Mouse (Mus musculus): ENCODE measurements around the gene Slc22a2.
"Not testable (repeated sequence)": the region's sequence is repeated elsewhere in the genome, so short reads cannot be mapped to it uniquely, and the experiment has no call there.

Gene Slc22a2

DNA sequence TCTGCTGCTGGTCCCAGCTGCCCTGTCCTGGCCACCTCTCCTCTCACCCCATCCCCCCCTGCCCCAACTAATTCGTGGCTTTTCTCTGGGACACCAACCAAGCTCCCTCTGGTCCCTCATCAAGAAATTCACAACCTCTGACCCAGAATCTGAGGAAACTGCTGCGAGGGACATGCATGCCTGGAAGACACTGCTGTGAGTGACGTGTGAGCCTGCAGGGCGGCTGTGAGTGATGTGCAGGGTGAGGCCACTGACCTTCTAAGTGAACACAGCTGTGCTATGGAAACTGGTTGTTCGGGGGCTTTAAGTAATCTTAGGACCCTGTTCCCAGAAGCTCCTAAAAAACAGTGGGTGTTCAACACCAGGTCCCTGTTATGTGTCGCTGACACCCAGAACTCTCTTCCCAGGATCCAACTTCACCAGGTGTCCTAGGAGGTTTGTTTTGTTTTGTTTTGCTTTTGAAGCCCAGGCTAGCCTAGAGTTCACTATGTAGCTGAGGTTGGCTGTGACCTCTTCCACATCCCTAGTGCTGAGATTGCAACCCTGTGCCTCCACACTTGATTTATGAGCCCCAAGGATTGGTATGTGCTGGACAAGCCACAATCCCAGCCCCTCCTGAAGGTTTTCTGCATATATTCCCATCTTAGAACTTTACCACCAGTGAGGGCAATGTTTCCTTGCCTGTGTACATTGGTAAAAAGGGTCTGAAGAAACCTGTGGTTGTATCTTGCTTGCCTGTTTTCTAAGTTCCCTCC, 47.2 kb downstream of the Slc22a2 start:
- DNase-seq (ENCODE audit: low read depth, low spot score): peak; percentile 59

DNA sequence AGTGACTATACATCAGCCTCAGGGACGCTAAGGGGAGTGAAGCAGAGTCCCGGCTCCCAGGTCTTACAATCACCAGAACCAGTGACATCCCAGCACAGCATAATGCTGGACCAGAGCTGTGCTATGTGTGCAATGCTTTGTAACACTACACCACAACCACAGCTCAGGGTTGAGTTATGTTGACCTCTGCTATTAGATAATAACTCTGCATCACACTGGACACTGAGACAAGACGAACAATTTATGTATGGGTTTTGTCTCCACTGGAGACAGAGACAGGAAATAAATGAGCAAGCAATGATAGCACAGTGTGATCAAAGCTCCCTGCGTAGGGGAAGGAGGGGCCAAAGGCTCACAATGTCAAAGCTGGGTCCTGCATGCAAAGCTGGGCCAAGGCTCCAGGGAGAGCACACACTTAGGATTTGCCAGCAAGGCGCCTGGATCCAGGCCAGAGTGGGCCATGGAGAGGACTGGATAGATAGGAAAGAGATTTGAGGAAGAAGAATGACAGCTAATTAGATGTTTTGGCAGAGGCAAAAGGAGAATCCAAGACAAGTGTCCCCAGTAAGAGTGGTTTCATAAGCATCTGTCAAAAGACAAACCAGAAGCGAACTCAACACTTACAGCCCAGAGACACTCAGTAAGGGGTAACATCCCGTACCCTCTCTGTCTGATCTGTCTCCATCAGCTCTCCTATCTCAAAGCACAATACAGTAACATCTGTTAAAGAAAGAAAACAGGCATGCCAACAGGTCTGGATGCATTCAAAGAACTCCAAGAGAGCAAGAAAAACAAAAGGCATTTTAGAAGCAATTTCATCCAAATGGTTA, 48.1 kb downstream of the Slc22a2 start:
- DNase-seq (ENCODE audit: low read depth, low spot score): peak; percentile 80

- no peak for DNase-seq (ENCODE audit: low read depth, low spot score)
These were observed 50.9 kb downstream of the Slc22a2 start for GRCm38 (mm10) chr17:12634814-12635213.

GRCm38 (mm10) chr17:12639585-12639984, 55.7 kb downstream of the Slc22a2 start:
- DNase-seq (ENCODE audit: low read depth, low spot score): no peak

- DNase-seq (ENCODE audit: low read depth, low spot score): no peak
These were observed 57.2 kb downstream of the Slc22a2 start for GRCm38 (mm10) chr17:12641087-12641486.

GRCm38 (mm10) chr17:12645461-12645860, 61.5 kb downstream of the Slc22a2 start:
- no peak for DNase-seq (ENCODE audit: low read depth, low spot score)

- DNase-seq (ENCODE audit: low read depth, low spot score): no peak
These were observed 68.7 kb downstream of the Slc22a2 start for GRCm38 (mm10) chr17:12652604-12653003.

- no peak for DNase-seq (ENCODE audit: low read depth, low spot score)
These were observed 70.1 kb downstream of the Slc22a2 start for GRCm38 (mm10) chr17:12654061-12654460.

DNA sequence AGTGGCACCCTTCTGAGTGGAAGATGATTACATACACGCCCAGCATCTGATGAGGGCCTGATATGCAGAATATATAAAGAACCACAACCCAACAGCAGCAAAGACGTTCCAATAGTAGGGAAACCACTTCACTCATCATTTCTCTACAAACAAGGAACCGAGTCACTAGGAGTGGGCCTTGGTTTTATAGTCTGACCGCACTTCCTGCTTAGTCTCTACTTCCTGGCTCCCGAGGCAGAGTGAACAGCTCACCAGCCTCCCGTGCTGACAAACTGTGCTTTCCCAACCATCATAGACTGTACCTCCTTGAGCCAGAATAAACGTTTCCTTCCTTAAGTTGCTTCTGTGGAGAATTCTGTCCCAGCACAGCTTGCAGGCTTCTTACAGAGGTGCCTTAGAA, 71.9 kb downstream of the Slc22a2 start:
- no peak for DNase-seq (ENCODE audit: low read depth, low spot score)

GRCm38 (mm10) chr17:12658784-12659183, 74.9 kb downstream of the Slc22a2 start:
- DNase-seq (ENCODE audit: low read depth, low spot score): no peak

- no peak for DNase-seq (ENCODE audit: low read depth, low spot score)
These were observed 75.3 kb downstream of the Slc22a2 start for GRCm38 (mm10) chr17:12659233-12659632.

DNA sequence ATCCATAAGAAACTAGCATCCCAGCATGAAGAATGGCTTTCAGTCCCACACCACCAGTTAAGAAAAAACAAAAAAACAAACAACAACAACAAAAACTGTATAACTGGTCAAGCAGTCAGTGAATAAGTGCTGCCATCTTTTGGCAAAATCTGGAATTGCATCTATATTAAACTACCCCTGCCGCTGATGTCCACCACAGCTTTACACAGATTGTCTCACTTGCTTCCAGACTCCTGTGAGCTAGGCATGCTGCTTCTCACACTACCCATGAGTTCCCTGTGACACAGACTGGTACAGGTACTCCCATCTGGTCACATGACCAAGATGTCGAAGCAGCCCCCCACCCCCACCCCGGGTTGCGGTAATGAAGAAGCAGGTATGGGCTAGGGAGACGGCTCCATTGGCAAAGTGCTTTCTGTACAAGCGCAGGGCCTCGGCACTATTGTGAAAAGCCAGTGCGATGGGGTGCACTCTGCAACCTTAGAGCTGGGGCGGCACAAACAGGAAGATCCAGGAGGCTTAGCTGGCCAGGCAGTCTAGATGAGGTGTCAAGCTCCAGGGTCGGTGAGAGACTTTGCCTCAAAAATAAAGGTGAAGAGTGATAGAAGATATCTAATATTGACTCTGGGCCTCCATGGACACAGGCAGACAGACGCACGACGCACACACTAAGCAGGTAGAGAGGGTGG, 76.8 kb downstream of the Slc22a2 start:
- peak; percentile 46 for DNase-seq (ENCODE audit: low read depth, low spot score)

- DNase-seq (ENCODE audit: low read depth, low spot score): no peak
These were observed 80.2 kb downstream of the Slc22a2 start for GRCm38 (mm10) chr17:12664156-12664555.

DNA sequence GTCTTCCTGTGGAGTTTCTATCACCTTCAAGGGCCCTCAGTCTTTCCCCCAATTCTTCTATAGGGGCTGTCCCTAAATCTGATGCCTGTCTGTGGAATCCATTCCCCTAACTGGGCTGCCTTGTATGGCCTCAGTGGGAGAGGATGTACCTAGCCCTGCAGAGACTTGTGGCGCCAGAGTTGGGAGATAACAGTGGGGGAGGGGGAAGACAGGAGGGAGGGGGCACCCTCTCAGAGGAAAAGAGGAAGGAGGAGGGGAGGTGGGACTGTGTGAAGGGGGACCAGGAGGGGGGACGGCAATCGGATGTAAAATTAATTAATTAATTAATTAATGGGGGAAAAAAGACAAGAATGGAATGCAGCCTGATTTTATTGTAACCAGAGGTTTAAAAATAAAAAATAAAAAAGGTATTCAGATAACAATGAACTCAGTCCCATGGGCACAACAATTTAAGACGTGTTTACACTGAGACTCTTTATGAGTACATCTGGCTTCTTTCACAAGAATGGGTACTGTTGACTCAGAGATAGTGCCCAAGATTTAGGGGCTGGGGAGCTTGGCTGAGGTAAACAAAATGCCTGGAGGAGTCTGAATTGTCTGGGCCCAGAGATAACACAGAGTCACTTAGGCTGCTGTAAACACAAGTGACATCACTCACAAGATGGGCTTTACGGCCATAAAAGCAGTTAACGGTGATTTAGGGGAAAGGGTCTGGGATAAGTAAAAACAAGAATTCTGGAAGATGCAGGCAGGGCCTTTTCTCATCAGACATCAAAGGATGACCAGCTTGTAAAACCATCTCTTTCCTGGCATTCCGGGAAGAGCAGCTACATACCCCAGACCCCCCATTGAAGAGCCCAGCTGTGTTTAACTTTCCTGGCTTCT, 84.8 kb downstream of the Slc22a2 start:
- peak; percentile 71 for DNase-seq (ENCODE audit: low read depth, low spot score)

GRCm38 (mm10) chr17:12669363-12669679, 85.4 kb downstream of the Slc22a2 start:
- no peak for DNase-seq (ENCODE audit: low read depth, low spot score)

GRCm38 (mm10) chr17:12671029-12671605, 87.2 kb downstream of the Slc22a2 start:
- DNase-seq (ENCODE audit: low read depth, low spot score): no peak

DNA sequence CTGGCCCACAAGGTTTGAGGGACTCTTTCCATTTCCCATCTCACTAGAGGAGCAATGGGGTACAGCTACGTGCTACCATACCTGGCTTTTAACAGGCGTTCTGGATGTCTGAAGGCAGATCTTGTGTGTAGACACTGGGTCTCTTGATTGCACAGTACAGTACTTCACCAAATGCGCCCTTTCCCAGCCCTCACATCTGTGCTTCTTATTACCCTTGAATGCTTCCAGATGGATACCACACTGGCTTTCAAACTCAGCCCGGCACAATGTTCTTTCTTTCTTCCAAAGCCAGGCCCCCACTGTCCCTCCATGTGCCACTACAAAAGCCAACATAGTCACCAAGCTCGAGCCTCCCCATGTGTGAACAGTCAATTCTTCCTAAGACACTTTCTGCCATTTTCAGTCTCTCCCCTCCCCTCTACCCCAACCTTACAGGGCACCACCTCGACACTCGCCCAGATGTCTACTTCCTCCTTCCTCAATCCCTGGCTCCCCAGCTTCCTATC, 88.4 kb downstream of the Slc22a2 start:
- peak; percentile 39 for DNase-seq (ENCODE audit: low read depth, low spot score)

DNA sequence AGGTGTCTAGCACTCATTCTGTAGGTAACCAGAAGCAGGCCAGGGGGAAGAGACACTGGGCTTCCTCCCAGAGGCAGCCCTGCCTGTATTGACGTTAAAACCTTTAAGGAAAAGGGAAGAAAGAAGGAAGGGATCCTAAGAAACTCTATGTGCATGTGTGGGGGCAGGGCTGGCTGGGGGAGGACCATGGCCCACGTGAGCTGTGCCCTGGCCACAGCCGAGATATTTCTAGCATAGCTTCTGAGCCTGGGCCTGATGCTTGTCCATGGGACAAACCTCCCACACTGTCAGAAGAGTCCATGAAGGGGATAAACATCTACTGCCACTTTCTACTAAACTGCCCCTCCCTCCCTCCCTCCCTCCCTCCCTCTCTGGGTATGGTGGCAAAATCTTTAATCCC, 89.9 kb downstream of the Slc22a2 start:
- DNase-seq (ENCODE audit: low read depth, low spot score): no peak

DNA sequence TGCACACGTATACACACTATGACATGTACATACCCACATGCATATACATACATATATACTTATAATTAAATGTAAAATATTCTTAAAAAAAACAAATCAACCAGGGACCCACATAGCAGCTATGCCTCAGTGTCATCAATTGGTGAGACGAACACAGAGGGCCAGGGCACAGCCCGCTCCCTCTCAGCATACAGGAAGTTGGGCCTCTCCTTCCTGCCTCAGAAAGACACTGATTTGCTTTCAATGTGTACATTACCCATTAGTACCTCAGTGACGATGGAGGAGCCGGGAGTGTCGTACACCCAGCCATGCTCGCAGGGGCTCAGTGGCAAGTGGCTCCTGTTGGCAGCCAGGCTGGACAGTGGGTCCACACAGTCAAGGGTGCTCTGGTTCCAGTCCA, 91.0 kb downstream of the Slc22a2 start:
- not testable (repeated sequence) for DNase-seq (ENCODE audit: low read depth, low spot score)

DNA sequence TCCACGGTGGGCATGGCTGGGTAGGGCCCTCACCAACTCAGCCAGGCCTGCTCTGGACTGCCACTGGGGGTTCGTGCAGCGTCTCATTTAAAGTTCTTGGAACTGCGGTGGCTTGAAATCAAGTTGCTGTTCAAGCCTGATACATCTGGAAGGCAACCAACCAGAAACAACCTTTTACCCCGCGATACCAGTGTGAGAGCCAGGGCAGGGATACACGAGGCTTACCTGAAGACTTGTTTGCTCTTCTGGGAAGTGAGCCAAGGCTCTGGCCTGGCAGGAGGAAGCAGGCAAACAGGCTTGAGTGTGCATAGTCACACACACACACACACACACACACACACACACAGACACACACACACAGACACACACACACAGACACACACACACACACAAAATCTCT, 91.7 kb downstream of the Slc22a2 start, which contains the start of gene Slc22a1:
TSS of gene Slc22a1 (minus strand) at position 184 of the 400 bp plus-strand sequence.
- DNase-seq (ENCODE audit: low read depth, low spot score): no peak

DNA sequence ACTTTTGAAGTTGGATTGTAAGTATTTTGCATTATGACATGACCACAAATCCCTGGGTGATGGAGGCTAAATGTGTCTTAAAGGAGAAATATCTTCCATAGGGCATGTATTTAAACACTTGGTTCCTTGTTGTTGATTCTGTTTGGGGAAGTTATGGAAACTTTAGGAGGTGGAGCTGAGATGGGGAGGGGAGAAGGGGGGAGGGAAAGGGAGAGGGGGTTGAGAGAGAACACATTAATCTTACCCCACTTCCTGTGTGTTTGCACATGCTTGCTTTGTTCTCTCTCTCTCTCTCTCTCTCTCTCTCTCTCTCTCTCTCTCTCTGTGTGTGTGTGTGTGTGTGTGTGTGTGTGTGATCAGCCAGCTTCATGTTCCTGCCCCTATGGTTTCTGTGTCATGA, 93.2 kb downstream of the Slc22a2 start:
- no peak for DNase-seq (ENCODE audit: low read depth, low spot score)

Data from mesoderm, embryonic 11.5 days (tissue).